17 mouse cellular contexts compared by ENCODE assay signal in the genomic region with DNA sequence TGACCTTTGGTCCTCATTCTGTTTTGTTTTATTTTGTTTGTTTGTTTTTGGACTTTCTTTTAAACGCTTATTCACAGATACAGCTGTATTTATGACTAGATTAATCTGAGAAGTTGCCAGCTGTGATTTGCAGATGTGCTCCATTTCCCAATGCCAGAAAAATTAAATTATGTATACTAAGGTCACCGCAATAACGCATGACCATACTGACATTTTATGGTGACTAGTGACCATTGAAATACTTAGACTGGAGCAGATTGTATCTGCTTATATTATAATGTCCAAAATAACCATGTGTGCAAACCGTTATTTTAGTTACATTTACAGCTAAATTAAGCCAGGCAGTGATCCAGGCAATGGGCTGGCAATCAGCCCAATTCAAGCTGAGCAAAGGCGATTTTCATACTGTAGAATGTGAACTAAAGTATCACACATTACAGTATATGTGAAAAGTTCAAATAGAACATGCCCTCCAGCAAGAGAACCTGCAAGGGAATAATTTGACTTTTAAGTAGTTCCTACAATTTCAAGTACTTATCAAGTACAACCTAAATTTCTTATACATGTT.
"Had no signal": no experiment of that assay in that cellular context is flagged by ENCODE, and none has a peak within 500 bp of the region (broad histone marks: within the 10 kb centered on the region; RNA-seq: fewer than 3 reads in every experiment).

No protein-coding gene starts in this region.

- DNase-seq: kidney, adult 8-10 months; kidney, postnatal 10 days; kidney, postnatal 36 days; liver, embryonic 13.5 days; right cerebral cortex, adult 18-20 months; right cerebral cortex, postnatal 14 days; right cerebral cortex, postnatal 4 days; thymus, adult 2 months; thymus, postnatal 14 days; thymus, postnatal 4 days had no signal

- H3K4me1 ChIP-seq: liver, embryonic 13.5 days; lung, embryonic 15.5 days; midbrain, embryonic 12.5 days; midbrain, embryonic 15.5 days; neural tube, embryonic 12.5 days; neural tube, embryonic 15.5 days had no signal

- H3K9ac ChIP-seq: liver, embryonic 13.5 days; lung, embryonic 15.5 days; midbrain, embryonic 12.5 days; midbrain, embryonic 15.5 days; neural tube, embryonic 12.5 days; neural tube, embryonic 15.5 days had no signal

- ATAC-seq: midbrain, embryonic 15.5 days had no signal

- H3K36me3 ChIP-seq: liver, embryonic 13.5 days; lung, embryonic 15.5 days; midbrain, embryonic 12.5 days; midbrain, embryonic 15.5 days; neural tube, embryonic 12.5 days; neural tube, embryonic 15.5 days had no signal

- H3K27ac ChIP-seq: liver, embryonic 13.5 days; lung, embryonic 15.5 days; macrophage; midbrain, embryonic 12.5 days; midbrain, embryonic 15.5 days; neural tube, embryonic 12.5 days; neural tube, embryonic 15.5 days; stomach, postnatal 0 days had no signal

- H3K4me3 ChIP-seq: liver, embryonic 13.5 days; lung, embryonic 15.5 days; midbrain, embryonic 12.5 days; midbrain, embryonic 15.5 days; neural tube, embryonic 12.5 days; neural tube, embryonic 15.5 days had no signal

- H3K27me3 ChIP-seq: liver, embryonic 13.5 days; lung, embryonic 15.5 days; midbrain, embryonic 12.5 days; midbrain, embryonic 15.5 days; neural tube, embryonic 12.5 days; neural tube, embryonic 15.5 days had no signal

- H3K9me3 ChIP-seq: liver, embryonic 13.5 days; lung, embryonic 15.5 days; midbrain, embryonic 12.5 days; midbrain, embryonic 15.5 days; neural tube, embryonic 12.5 days; neural tube, embryonic 15.5 days had no signal

- H3K4me2 ChIP-seq: liver, embryonic 13.5 days; lung, embryonic 15.5 days; midbrain, embryonic 12.5 days; midbrain, embryonic 15.5 days; neural tube, embryonic 12.5 days; neural tube, embryonic 15.5 days had no signal
